Mouse (Mus musculus) G1E (cell line): ENCODE measurements at regions not wholly inside any gene's neighbourhood (a gene's known extent, or its start where the extent isn't known, plus 50 kb on each side); places are given as distances from the start of the nearest gene placed in this dataset.

Experiments used
- CTCF ChIP-seq: IDR thresholded peaks from 2 replicates; pipeline ENCODE4 v1.5.1; 2012; ENCODE audit warnings: low read depth, low read length, inconsistent platforms, mixed read lengths
- GATA1 ChIP-seq: IDR thresholded peaks from 2 replicates; pipeline ENCODE4 v1.6.1; 2012; ENCODE audit warnings: borderline replicate concordance, low read length, inconsistent platforms, mixed read lengths
- POLR2AphosphoS5 ChIP-seq: IDR thresholded peaks from 2 replicates; pipeline ENCODE4 v1.6.1; 2012; ENCODE audit warnings: low read depth, low read length, inconsistent platforms; ENCODE audit not compliant: insufficient replicate concordance

- TF ChIP-seq CTCF (no peak), GATA1 (no peak), POLR2AphosphoS5 (no peak)
Observed at GRCm38 (mm10) chr5:100981849-100982572, 136.5 kb downstream of the Gpat3 start.
